In genomic region chr19:46548110-46548509, GRCm38 (mm10) we compare ENCODE assay signal across 13 mouse cellular contexts. TPM values are rescaled to one million over a fixed set of nuclear protein-coding genes. Genes with fewer than 3 reads are reported as not detected.
DNase-seq lines count a peak whose midpoint lies in the region; ATAC-seq and TF ChIP-seq lines count a peak whose summit lies in the region.
"Had no signal": no experiment of that assay in that cellular context is flagged by ENCODE, and none has a peak within 500 bp of the region (broad histone marks: within the 10 kb centered on the region; RNA-seq: fewer than 3 reads in every experiment).

No protein-coding gene starts in this region.

- no peak overlapping the region for H3K4me3 ChIP-seq in hindbrain, embryonic 11.5 days (ENCODE audit: low read depth, low read length)
- H3K4me3 ChIP-seq in hindbrain, embryonic 10.5 days, result no peak overlapping the region
- no peak overlapping the region for H3K4me3 ChIP-seq in hindbrain, embryonic 13.5 days
- no peak overlapping the region for H3K4me3 ChIP-seq in midbrain, postnatal 0 days (ENCODE audit: low read depth, low read length)
- no peak overlapping the region for H3K4me3 ChIP-seq in thymus, adult 2 months (ENCODE audit: control insufficient read depth, insufficient read depth, low read length)

- no peak for ATAC-seq in hindbrain, embryonic 11.5 days (ENCODE audit: low FRiP score)
- no peak for ATAC-seq in hindbrain, embryonic 13.5 days (ENCODE audit: low FRiP score)
- no peak for ATAC-seq in midbrain, postnatal 0 days (ENCODE audit: low FRiP score)

- DNase-seq in hindbrain, embryonic 11.5 days (ENCODE audit: low spot score), result no peak
- no peak for DNase-seq in hindbrain, embryonic 10.5 days (ENCODE audit: low spot score)
- peak; percentile 21 for DNase-seq in Muller cell, postnatal 12 days (ENCODE audit: inconsistent ontology term)
- no peak for DNase-seq in midbrain, postnatal 0 days (ENCODE audit: low spot score)
- DNase-seq in ovary, postnatal 36 days (ENCODE audit: low spot score), result no peak
- DNase-seq in cerebellum, postnatal 4 days (ENCODE audit: low spot score in 2 of 2), result no peak
- no peak for DNase-seq in thymus, adult 2 months
- DNase-seq: B cell, adult 2 months; cerebellum, adult 11-12 months; kidney, postnatal 14 days; layer of hippocampus, postnatal 36 days had no signal

- no peak overlapping the region for H3K4me2 ChIP-seq in hindbrain, embryonic 11.5 days (replicated peaks; ENCODE audit: low read depth, low read length)
- H3K4me2 ChIP-seq in hindbrain, embryonic 13.5 days, result no peak overlapping the region
- no peak overlapping the region for H3K4me2 ChIP-seq in midbrain, postnatal 0 days (ENCODE audit: low read depth, low read length, poor library complexity, severe bottlenecking)
- H3K4me2 ChIP-seq: liver, embryonic 11.5 days had no signal

- H3K9me3 ChIP-seq in hindbrain, embryonic 11.5 days (ENCODE audit: control insufficient read depth, low read length), result no peaks in the 10 kb centered on the region
- no peaks in the 10 kb centered on the region for H3K9me3 ChIP-seq in hindbrain, embryonic 10.5 days
- no peaks in the 10 kb centered on the region for H3K9me3 ChIP-seq in hindbrain, embryonic 13.5 days
- no peaks in the 10 kb centered on the region for H3K9me3 ChIP-seq in midbrain, postnatal 0 days (ENCODE audit: low read length)

- H3K36me3 ChIP-seq in hindbrain, embryonic 11.5 days (ENCODE audit: control insufficient read depth, insufficient read depth, low read length), result peaks cover 12% of the 10 kb centered on the region; the same call in 1 of the 2 replicates
- H3K36me3 ChIP-seq in hindbrain, embryonic 10.5 days, result peaks cover 72% of the 10 kb centered on the region
- H3K36me3 ChIP-seq in hindbrain, embryonic 13.5 days, result peaks cover 64% of the 10 kb centered on the region
- H3K36me3 ChIP-seq in midbrain, postnatal 0 days (ENCODE audit: insufficient read depth, low read length), result peaks cover 28% of the 10 kb centered on the region
- peaks cover 8% of the 10 kb centered on the region; the same call in 1 of the 2 replicates for H3K36me3 ChIP-seq in thymus, adult 2 months (ENCODE audit: control insufficient read depth, insufficient read depth, low read length)

- TF ChIP-seq CTCF in midbrain, postnatal 0 days (IDR thresholded peaks at IDR 0.05), result no peak
- no peak for TF ChIP-seq CTCF in thymus, adult 2 months (IDR thresholded peaks at IDR 0.05; ENCODE audit: borderline replicate concordance, control insufficient read depth, extremely low read depth, insufficient read depth, low read length, poor library complexity)

- WGBS in hindbrain, embryonic 11.5 days, result 70% methylated on average over 10 of the region's 10 CpGs
- whole genome bisulfite sequencing in hindbrain, embryonic 10.5 days, result 84% methylated on average over 10 of the region's 10 CpGs
- WGBS in hindbrain, embryonic 13.5 days, result 50% methylated on average over 10 of the region's 10 CpGs
- 56% methylated on average over 10 of the region's 10 CpGs for WGBS in midbrain, postnatal 0 days
- 94% methylated on average over 10 of the region's 10 CpGs for WGBS in thymus, adult 2 months

- no peaks in the 10 kb centered on the region for H3K4me1 ChIP-seq in hindbrain, embryonic 11.5 days (replicated peaks; ENCODE audit: control insufficient read depth, insufficient read depth, low read length)
- no peaks in the 10 kb centered on the region for H3K4me1 ChIP-seq in hindbrain, embryonic 10.5 days (replicated peaks)
- peaks cover 16% of the 10 kb centered on the region; the same call in 1 of the 2 replicates for H3K4me1 ChIP-seq in hindbrain, embryonic 13.5 days (replicated peaks)
- H3K4me1 ChIP-seq in midbrain, postnatal 0 days (ENCODE audit: insufficient read depth, low read length), result no peaks in the 10 kb centered on the region
- no peaks in the 10 kb centered on the region for H3K4me1 ChIP-seq in thymus, adult 2 months (replicated peaks; ENCODE audit: control insufficient read depth, insufficient read depth, low read length)

- no peak overlapping the region for H3K9ac ChIP-seq in hindbrain, embryonic 11.5 days (ENCODE audit: low read depth, low read length)
- H3K9ac ChIP-seq in hindbrain, embryonic 13.5 days, result 0 out of 2 replicates have a peak overlapping the region, but pooled peaks have one; percentile 35
- H3K9ac ChIP-seq in midbrain, postnatal 0 days (replicated peaks; ENCODE audit: low read length, poor library complexity, severe bottlenecking), result no peak overlapping the region

- no peaks in the 10 kb centered on the region for H3K27me3 ChIP-seq in hindbrain, embryonic 11.5 days (ENCODE audit: control insufficient read depth, insufficient read depth, low read length)
- H3K27me3 ChIP-seq in hindbrain, embryonic 10.5 days (ENCODE audit: insufficient read depth, poor library complexity, severe bottlenecking), result no peaks in the 10 kb centered on the region
- no peaks in the 10 kb centered on the region for H3K27me3 ChIP-seq in hindbrain, embryonic 13.5 days
- H3K27me3 ChIP-seq in midbrain, postnatal 0 days (ENCODE audit: insufficient read depth, low read length), result no peaks in the 10 kb centered on the region
- no peaks in the 10 kb centered on the region for H3K27me3 ChIP-seq in thymus, adult 2 months (ENCODE audit: control insufficient read depth, insufficient read depth, low read length)

- H3K27ac ChIP-seq in hindbrain, embryonic 11.5 days (ENCODE audit: low read depth, low read length), result peak overlapping the region; percentile 51
- no peak overlapping the region; the same call in 1 of the 2 replicates for H3K27ac ChIP-seq in hindbrain, embryonic 10.5 days
- peak overlapping the region; percentile 75 for H3K27ac ChIP-seq in hindbrain, embryonic 13.5 days
- 0 out of 2 replicates have a peak overlapping the region, but pooled peaks have one; percentile 52 for H3K27ac ChIP-seq in midbrain, postnatal 0 days (ENCODE audit: low read depth, low read length)
- no peak overlapping the region for H3K27ac ChIP-seq in thymus, adult 2 months (ENCODE audit: control insufficient read depth, insufficient read depth, low read length)

- TF ChIP-seq POLR2A in thymus, adult 2 months (IDR thresholded peaks at IDR 0.05; ENCODE audit: control insufficient read depth, extremely low read depth, insufficient read depth, low read length, poor library complexity), result no peak

RNA-seq across cellular contexts. Expression of gene Arl3, which starts 24.9 kb away (rescaled TPM):
- 145 and 160 TPM in 2 replicates for polyA plus RNA-seq in hindbrain, embryonic 11.5 days (2014; fragmentation: Nextera tagmentation; extraction: Ambion mirVana)
- 203 and 209 TPM in 2 replicates for polyA plus RNA-seq in hindbrain, embryonic 10.5 days (2016; fragmentation: Nextera tagmentation; extraction: Ambion mirVana)
- 212 and 220 TPM in 2 replicates for polyA plus RNA-seq in hindbrain, embryonic 13.5 days (2015; fragmentation: Nextera tagmentation; extraction: Ambion mirVana)
- total RNA-seq in midbrain, postnatal 0 days (2014; rRNA removed), result 94.5 and 109 TPM in 2 replicates
- 192 and 194 TPM in 2 replicates for polyA plus RNA-seq in midbrain, postnatal 0 days (2015; fragmentation: Nextera tagmentation; extraction: Ambion mirVana)
- polyA plus RNA-seq in thymus, adult 2 months (2012; rRNA removed), result 17.0 and 21.6 TPM in 2 replicates

RNA-seq across cellular contexts. Expression of gene Sfxn2, which starts 25.1 kb away (rescaled TPM):
- 9.3 and 11.1 TPM in 2 replicates for polyA plus RNA-seq in hindbrain, embryonic 11.5 days (2014; fragmentation: Nextera tagmentation; extraction: Ambion mirVana)
- 12.9 and 17.9 TPM in 2 replicates for polyA plus RNA-seq in hindbrain, embryonic 10.5 days (2016; fragmentation: Nextera tagmentation; extraction: Ambion mirVana)
- 10.3 and 12.6 TPM in 2 replicates for polyA plus RNA-seq in hindbrain, embryonic 13.5 days (2015; fragmentation: Nextera tagmentation; extraction: Ambion mirVana)
- total RNA-seq in midbrain, postnatal 0 days (2014; rRNA removed), result 5.9 and 6.0 TPM in 2 replicates
- 9.5 and 9.8 TPM in 2 replicates for polyA plus RNA-seq in midbrain, postnatal 0 days (2015; fragmentation: Nextera tagmentation; extraction: Ambion mirVana)
- 5.6 and 6.5 TPM in 2 replicates for polyA plus RNA-seq in thymus, adult 2 months (2012; rRNA removed)

RNA-seq across cellular contexts. Expression of gene Trim8, which starts 46.6 kb away (rescaled TPM):
- polyA plus RNA-seq in hindbrain, embryonic 11.5 days (2014; fragmentation: Nextera tagmentation; extraction: Ambion mirVana), result 28.4 and 30.6 TPM in 2 replicates
- 26.5 and 30.0 TPM in 2 replicates for polyA plus RNA-seq in hindbrain, embryonic 10.5 days (2016; fragmentation: Nextera tagmentation; extraction: Ambion mirVana)
- polyA plus RNA-seq in hindbrain, embryonic 13.5 days (2015; fragmentation: Nextera tagmentation; extraction: Ambion mirVana), result 29.7 and 31.6 TPM in 2 replicates
- total RNA-seq in midbrain, postnatal 0 days (2014; rRNA removed), result 96.6 and 103 TPM in 2 replicates
- polyA plus RNA-seq in midbrain, postnatal 0 days (2015; fragmentation: Nextera tagmentation; extraction: Ambion mirVana), result 27.8 and 30.4 TPM in 2 replicates
- polyA plus RNA-seq in thymus, adult 2 months (2012; rRNA removed), result 57.9 and 78.2 TPM in 2 replicates

RNA-seq across cellular contexts. Expression of gene Wbp1l, which starts 50.8 kb away (rescaled TPM):
- 31.5 and 33.4 TPM in 2 replicates for polyA plus RNA-seq in hindbrain, embryonic 11.5 days (2014; fragmentation: Nextera tagmentation; extraction: Ambion mirVana)
- 48.2 and 54.4 TPM in 2 replicates for polyA plus RNA-seq in hindbrain, embryonic 10.5 days (2016; fragmentation: Nextera tagmentation; extraction: Ambion mirVana)
- polyA plus RNA-seq in hindbrain, embryonic 13.5 days (2015; fragmentation: Nextera tagmentation; extraction: Ambion mirVana), result 42.2 and 44.5 TPM in 2 replicates
- total RNA-seq in midbrain, postnatal 0 days (2014; rRNA removed), result 44.2 and 44.8 TPM in 2 replicates
- polyA plus RNA-seq in midbrain, postnatal 0 days (2015; fragmentation: Nextera tagmentation; extraction: Ambion mirVana), result 27.1 and 27.8 TPM in 2 replicates
- polyA plus RNA-seq in thymus, adult 2 months (2012; rRNA removed), result 77.0 and 87.8 TPM in 2 replicates

Comparison
In these comparisons a context has a peak if more than half of its experiments do, and no peak if none do; other contexts are left out.
1. H3K27ac ChIP-seq: peak in hindbrain, embryonic 11.5 days (single experiment), hindbrain, embryonic 13.5 days (single experiment) and midbrain, postnatal 0 days (single experiment); none in hindbrain, embryonic 10.5 days (single experiment) and thymus, adult 2 months (single experiment).